Mouse (Mus musculus) embryonic facial prominence, embryonic 11.5 days (tissue): ENCODE measurements at regions not wholly inside any gene's neighbourhood (a gene's known extent, or its start where the extent isn't known, plus 50 kb on each side); places are given as distances from the start of the nearest gene placed in this dataset.
"Not testable (repeated sequence)": the region's sequence is repeated elsewhere in the genome, so short reads cannot be mapped to it uniquely, and the experiment has no call there.

Source experiments
- ATAC-seq: fragments of 200-750 bp; cut with Nextera tagmentation; replicated peaks from 2 replicates; pipeline ENCODE4 v1.8.0; 2017; ENCODE audit warnings: low read depth; ENCODE audit not compliant: insufficient number of reproducible peaks, low FRiP score, low TSS enrichment
- DNase-seq: peaks from one replicate; pipeline ENCODE4 v3.0.0-alpha.2; 2015; ENCODE audit warnings: low spot score
- H3K27ac ChIP-seq: fragments of 300-500 bp; sonication (generic); replicated peaks from 2 replicates; pipeline ENCODE4 v1.5.1; 2014; ENCODE audit warnings: mild to moderate bottlenecking, low read depth, low read length, control low read depth
- H3K27me3 ChIP-seq: fragments of 300-500 bp; sonication (generic); 2 replicates; pipeline ENCODE4 v1.6.1; 2014; ENCODE audit warnings: mild to moderate bottlenecking, low read length, moderate library complexity, mixed read lengths; ENCODE audit not compliant: control insufficient read depth, insufficient read depth
- H3K36me3 ChIP-seq: fragments of 300-500 bp; sonication (generic); replicated peaks from 2 replicates; pipeline ENCODE4 v1.6.1; 2014; ENCODE audit warnings: low read depth, mild to moderate bottlenecking, low read length, moderate library complexity, mixed read lengths; ENCODE audit not compliant: control insufficient read depth, insufficient read depth
- H3K4me1 ChIP-seq: fragments of 300-500 bp; sonication (generic); 2 replicates; pipeline ENCODE4 v1.6.1; 2014; ENCODE audit warnings: low read length, mixed read lengths; ENCODE audit not compliant: control insufficient read depth, insufficient read depth
- H3K4me2 ChIP-seq: fragments of 300-500 bp; sonication (generic); 2 replicates; pipeline ENCODE4 v1.6.1; 2014; ENCODE audit warnings: low read depth, mild to moderate bottlenecking, control low read depth, low read length, moderate library complexity
- H3K4me3 ChIP-seq: fragments of 300-500 bp; sonication (generic); 2 replicates; pipeline ENCODE4 v1.5.1; 2014; ENCODE audit warnings: low read depth, low read length, control low read depth
- H3K9ac ChIP-seq: fragments of 300-500 bp; sonication (generic); replicated peaks from 2 replicates; pipeline ENCODE4 v1.6.1; 2014; ENCODE audit warnings: mild to moderate bottlenecking, control low read depth, low read length
- H3K9me3 ChIP-seq: fragments of 300-500 bp; sonication (generic); replicated peaks from 2 replicates; pipeline ENCODE4 v1.6.1; 2016; ENCODE audit warnings: mild to moderate bottlenecking, low read length, inconsistent platforms, mixed read lengths; ENCODE audit not compliant: control insufficient read depth
- WGBS: fragments of 180-500 bp; shearing (Covaris S2); extraction: QIAGEN DNeasy Blood & Tissue Kit; methylation state at CpG from one replicate; pipeline ENCODE4 v1.1.7; 2014; 5-methylcytosine and 5-hydroxymethylcytosine counted together

- H3K36me3 ChIP-seq = no peaks in the 10 kb centered on the region
- DNase-seq = no peak
- no peak overlapping the region for H3K9ac ChIP-seq
- H3K27ac ChIP-seq = no peak overlapping the region
- no peak for ATAC-seq
- H3K27me3 ChIP-seq = no peaks in the 10 kb centered on the region
- no peak overlapping the region for H3K4me3 ChIP-seq
- WGBS = 88% methylated on average over 4 of the region's 4 CpGs
- no peaks in the 10 kb centered on the region for H3K9me3 ChIP-seq
- H3K4me2 ChIP-seq = no peak overlapping the region
- no peaks in the 10 kb centered on the region for H3K4me1 ChIP-seq
Measured at GRCm38 (mm10) chr16:54902911-54903310, 394.9 kb downstream of the Zpld1 start.

- Histone ChIP-seq H3K9ac (no peak overlapping the region), H3K9me3 (no peaks in the 10 kb centered on the region), H3K4me3 (no peak overlapping the region), H3K36me3 (no peaks in the 10 kb centered on the region), H3K27me3 (no peaks in the 10 kb centered on the region), H3K4me1 (no peaks in the 10 kb centered on the region), H3K27ac (no peak overlapping the region), H3K4me2 (no peak overlapping the region)
- DNase-seq (no peak), ATAC-seq (no peak)
- WGBS = 83% methylated on average over 1 of the region's 1 CpGs
Measured at GRCm38 (mm10) chr16:54901461-54901860, 396.3 kb downstream of the Zpld1 start.

GRCm38 (mm10) chr16:54894661-54895060, 403.1 kb downstream of the Zpld1 start:
- H3K9me3 ChIP-seq = no peaks in the 10 kb centered on the region
- DNase-seq (no peak), ATAC-seq (no peak)
- H3K27ac ChIP-seq = no peak overlapping the region
- 90% methylated on average over 5 of the region's 5 CpGs for WGBS
- H3K4me3 ChIP-seq = no peak overlapping the region
- no peak overlapping the region for H3K9ac ChIP-seq
- no peaks in the 10 kb centered on the region for H3K36me3 ChIP-seq
- no peak overlapping the region for H3K4me2 ChIP-seq
- H3K4me1 ChIP-seq = no peaks in the 10 kb centered on the region
- no peaks in the 10 kb centered on the region for H3K27me3 ChIP-seq

DNA sequence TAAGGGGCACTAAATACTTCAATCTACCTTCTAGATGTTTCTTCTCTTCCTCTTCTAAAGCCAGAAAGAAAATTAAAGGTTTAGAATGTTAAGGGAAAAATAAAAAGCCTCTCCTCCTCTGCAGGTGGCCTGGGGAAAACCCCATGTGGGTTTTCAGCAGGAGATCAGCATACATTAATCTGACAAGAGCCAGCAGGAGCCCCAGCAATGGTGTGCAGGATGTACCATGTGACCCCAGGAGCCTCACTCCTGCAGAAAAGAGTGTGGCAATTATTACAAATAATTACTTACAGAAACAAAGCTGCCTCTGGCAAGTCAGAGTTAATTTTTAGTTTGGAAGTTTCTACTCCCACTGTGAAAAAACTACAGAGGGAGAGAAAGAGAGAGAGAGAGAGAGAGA, 440.4 kb downstream of the Zpld1 start:
- H3K4me3 ChIP-seq = no peak overlapping the region
- ATAC-seq (no peak), DNase-seq (peak; percentile 45)
- H3K27ac ChIP-seq = no peak overlapping the region
- H3K4me1 ChIP-seq = no peaks in the 10 kb centered on the region
- no peaks in the 10 kb centered on the region for H3K27me3 ChIP-seq
- H3K9me3 ChIP-seq = no peaks in the 10 kb centered on the region
- H3K9ac ChIP-seq = no peak overlapping the region
- H3K36me3 ChIP-seq = no peaks in the 10 kb centered on the region
- H3K4me2 ChIP-seq = no peak overlapping the region

GRCm38 (mm10) chr16:54842996-54843395, 454.8 kb downstream of the Zpld1 start:
- not testable (repeated sequence) for H3K27ac ChIP-seq, H3K4me2 ChIP-seq, H3K36me3 ChIP-seq, H3K9ac ChIP-seq, DNase-seq, H3K9me3 ChIP-seq, H3K4me3 ChIP-seq, H3K4me1 ChIP-seq, H3K27me3 ChIP-seq, ATAC-seq
- WGBS = 96% methylated on average over 3 of the region's 4 CpGs
